Mouse (Mus musculus): ENCODE data around the gene Tmem132d.
A peak's percentile ranks its signal among the peaks of the same experiment; 100 is the strongest.

Tmem132d gene

DNA sequence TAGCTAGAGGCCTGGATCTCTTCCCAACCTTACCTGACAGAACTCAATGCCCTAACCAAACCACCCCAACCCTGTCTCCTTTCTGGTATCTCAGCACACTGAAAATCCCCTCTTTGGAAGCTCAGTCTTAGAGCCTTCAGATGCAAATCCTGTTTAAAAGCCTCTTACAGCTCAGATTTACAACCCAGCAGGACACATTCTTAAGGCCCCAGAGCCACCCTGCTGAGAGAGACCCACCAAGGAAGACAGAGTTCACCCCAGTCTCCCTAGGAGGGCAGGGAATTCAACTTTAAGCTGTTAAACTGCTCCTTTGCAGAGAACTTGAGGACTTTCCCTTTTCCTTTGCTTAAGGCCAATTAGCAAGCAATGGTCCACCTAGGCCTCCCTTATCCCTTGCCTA is 199.8 kb downstream of the Tmem132d start:
- DNase-seq (ENCODE audit: low read depth, low spot score): no peak

DNA sequence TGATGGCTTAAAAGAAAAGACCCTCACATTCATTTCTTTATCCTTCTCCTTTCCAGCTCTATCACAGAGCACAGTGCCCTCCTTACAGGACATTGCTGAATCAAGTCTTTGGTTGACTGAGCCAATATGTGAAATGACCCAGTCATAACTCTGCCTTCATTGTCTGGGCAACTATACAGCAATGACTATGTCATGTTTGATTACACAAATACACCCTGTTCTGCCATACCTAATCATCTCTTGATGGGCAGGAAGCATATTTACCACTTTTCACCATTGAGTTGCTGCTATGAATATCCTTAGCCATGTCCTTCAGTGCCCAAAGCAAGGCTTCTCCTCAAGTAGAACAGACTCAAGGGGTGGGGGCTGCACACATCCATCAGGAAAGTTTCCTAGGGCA is 214.6 kb downstream of the Tmem132d start:
- DNase-seq (ENCODE audit: low read depth, low spot score): no peak

DNA sequence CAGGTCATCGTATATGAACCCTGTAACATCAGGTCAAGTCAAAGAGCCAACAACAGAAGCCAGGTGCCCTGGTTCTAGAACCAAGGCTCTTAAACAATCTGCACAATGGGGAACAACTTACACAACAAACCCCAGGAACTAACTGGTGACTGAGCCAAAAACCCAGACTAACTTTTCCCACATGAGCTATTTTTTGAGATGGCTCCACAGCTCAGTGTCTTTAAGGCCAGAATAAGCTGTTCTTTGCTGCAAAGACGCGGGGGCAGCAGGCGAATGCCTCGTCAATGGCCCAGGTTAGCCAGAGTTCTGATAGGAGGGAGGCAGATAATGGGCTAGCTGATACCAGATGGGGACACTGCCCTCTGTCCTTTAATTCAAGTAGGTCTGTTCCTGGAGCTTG is 221.8 kb downstream of the Tmem132d start:
- DNase-seq (ENCODE audit: low read depth, low spot score): no peak

DNA sequence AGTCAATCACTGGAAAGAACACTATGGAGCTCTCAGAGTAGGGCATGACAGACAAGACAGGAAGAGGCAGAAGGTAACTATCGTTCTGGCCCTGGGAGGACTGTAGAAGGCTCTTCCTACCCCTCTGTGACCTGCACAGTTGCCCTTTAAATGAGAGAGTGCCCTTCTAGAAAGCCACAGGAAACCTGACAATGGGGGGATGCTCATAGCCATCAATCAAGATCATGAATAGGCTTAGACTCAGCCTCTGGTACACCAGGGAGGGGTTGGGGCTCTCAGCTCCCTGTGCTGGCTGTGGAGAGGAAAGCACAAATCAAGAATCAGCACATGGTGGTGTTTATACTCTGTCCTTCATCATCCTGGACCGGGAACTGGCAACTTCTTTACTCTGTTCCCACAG is 227.2 kb downstream of the Tmem132d start:
- peak; percentile 54 for DNase-seq (ENCODE audit: low read depth, low spot score)

DNA sequence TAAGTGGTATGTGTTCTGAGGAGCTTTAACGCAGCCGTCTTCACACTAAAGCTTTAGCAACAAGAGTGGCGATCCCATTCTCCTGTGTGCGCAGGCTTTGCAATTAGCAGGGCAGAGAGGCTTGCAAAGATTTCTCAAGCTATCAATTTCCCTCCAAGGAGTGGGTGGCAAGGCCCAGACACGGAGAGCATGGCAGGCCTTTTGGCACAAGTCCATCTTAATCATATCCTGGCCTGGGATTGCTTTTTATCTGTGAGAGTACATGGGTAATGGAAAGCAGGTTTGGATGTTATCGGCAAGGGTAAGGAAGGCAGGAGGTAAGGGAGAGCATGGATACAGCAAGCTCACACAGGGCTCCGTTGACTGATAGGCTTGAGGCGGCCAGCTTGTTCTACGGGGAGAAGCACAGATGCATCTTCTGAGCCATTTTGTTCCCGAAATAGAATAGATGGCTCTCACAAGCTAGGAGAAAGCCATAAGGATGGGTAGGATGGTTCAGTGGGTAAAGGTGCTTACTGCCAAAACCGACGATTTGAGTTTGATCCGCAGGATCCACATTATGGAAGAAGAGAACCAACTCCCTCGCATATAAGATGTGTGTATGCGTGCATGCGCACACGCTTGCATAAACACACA is 228.1 kb downstream of the Tmem132d start:
- no peak for DNase-seq (ENCODE audit: low read depth, low spot score)

DNA sequence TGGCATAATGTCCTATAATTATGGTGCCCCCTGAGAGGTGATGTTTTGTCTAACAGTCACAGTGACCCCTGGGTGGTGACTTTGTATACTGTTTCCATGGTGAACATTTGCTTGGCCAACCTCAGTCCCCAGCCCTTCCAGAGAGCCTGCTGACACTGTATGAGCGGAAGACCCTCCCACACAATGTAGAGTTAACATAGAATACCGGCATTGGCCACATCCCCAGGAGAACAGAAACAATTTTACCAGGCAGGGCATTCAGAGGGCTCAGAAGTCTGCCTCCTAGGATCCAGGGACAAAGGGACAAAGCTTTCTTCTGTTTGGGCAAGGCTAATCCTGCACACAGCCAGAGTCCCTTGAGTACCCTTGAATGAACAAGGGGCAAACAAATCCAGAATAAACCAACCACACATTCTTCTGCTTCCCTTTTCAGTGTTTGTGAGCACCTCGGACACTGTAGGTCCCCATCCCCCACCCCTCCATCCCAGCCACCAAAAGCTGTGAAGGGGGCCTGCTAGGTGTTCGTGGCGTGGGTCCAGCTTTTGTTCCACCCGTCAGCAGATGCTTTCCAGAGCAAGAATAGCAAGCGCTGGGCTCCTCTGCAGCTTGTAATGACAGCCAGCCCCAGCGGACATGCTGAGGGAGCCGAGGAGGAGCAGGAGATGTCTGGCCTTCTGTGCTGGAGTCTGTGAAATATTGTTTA is 228.8 kb downstream of the Tmem132d start:
- DNase-seq (ENCODE audit: low read depth, low spot score): peak; percentile 15

DNA sequence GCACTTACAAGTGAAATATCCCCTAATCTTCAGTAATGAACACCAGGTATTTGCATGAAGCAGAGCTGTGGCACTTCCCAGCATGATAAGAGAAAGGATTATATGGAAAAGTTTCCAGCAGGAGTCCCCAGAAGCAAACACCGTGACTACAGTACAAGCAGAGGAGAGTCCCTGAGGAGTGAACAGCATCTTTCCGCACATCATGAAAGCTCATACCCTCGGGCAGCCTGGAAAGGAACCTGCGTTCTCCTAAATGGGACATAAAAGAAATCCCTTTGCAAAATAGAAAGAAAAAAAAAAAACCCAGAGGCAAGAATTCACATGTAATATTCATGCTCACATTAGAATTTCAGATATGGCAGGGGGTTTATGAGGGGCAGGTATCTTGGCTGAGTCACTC is 238.8 kb downstream of the Tmem132d start:
- DNase-seq (ENCODE audit: low read depth, low spot score): no peak

DNA sequence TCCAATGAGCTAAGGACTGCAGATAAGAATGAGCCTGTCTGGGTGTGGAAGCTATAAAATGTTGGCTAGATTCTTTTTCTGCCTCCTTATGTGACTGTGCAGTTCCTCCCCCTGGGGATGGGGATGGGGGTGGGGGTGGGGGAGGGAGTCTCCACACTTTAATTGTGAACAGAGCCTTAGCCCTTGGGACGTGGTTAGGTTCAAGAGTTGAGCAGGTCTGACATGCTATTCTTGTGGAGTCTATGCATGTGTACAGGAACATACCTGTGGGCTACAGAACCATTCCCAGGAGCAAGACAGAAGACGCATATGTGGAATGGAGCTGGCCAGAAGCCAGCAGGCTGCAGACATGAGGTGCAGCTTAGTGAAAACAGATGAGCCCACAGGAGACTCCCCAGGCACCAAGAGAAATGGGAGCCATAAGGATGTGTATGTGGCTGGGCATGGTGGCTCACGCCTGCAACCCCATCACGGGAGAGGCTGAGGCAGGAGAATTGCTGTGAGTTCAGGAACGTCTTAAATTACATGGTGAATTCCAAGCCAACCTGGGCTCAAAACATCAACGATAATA is 240.3 kb downstream of the Tmem132d start:
- no peak for DNase-seq (ENCODE audit: low read depth, low spot score)

DNA sequence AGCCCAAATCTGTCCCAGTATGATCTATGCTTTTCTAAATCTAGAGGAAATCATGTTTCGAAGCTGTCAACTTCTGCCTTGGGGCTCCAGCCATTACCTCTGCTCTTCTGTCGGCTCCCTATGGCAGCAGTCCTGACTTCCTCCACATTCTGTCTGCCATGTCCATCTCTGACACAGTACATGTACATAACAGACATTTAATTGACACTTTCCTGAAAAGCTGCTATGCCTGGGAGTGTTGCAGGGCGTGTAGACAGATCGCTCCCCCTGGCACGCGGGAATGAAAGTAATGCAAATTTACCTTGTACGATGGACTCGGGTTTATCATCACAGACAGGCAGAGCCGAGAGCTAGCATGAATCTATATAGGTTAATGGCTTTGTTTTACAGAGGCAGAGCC is 241.2 kb downstream of the Tmem132d start:
- no peak for DNase-seq (ENCODE audit: low read depth, low spot score)

DNA sequence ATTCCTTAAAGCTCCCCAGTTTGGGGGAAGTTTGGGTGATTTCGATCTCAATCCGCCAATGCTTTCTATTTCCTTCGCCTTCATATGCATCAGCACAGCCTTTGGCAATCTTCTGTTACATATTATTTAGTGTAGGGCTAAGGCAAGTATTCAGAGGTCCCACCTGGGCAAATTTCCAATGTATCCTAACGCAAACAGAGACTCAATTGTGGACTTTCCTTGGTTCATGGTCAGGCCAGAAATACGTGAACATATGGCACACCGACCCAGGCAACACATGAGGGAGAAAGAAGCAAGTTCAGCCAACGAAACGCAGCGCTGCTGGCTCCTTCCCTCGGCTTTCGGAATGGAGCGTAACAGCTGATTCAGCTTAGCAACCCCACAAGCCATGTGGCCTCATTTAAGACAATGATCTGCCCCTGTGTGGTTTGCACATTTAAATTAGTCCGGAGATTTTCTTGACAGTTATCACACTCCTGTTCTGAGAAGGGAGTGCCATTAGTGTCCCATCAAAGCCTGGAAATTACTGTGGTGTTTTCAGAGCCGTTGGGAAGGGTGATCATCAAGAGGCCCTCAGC is 242.5 kb downstream of the Tmem132d start:
- no peak for DNase-seq (ENCODE audit: low read depth, low spot score)

DNA sequence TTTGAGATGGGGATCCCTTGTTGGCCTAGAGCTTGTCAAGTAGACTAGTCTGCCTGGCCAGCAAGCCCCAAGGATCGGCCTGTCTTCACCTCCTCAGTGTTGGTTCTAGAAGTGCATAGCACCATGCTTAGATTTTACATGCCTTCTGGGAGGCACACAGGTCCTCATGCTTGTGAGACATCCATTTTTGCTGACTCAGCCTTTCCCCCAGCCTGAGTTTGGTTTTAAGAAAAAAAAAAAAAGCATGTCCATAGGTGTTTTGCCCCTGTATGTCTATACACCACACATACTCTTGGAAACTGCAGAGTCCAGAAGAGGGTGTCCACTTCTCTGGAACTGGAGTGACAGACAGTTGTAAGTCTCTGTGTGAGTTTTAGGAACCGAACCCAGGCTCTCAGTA is 256.6 kb downstream of the Tmem132d start:
- no peak for DNase-seq (ENCODE audit: low read depth, low spot score)

DNA sequence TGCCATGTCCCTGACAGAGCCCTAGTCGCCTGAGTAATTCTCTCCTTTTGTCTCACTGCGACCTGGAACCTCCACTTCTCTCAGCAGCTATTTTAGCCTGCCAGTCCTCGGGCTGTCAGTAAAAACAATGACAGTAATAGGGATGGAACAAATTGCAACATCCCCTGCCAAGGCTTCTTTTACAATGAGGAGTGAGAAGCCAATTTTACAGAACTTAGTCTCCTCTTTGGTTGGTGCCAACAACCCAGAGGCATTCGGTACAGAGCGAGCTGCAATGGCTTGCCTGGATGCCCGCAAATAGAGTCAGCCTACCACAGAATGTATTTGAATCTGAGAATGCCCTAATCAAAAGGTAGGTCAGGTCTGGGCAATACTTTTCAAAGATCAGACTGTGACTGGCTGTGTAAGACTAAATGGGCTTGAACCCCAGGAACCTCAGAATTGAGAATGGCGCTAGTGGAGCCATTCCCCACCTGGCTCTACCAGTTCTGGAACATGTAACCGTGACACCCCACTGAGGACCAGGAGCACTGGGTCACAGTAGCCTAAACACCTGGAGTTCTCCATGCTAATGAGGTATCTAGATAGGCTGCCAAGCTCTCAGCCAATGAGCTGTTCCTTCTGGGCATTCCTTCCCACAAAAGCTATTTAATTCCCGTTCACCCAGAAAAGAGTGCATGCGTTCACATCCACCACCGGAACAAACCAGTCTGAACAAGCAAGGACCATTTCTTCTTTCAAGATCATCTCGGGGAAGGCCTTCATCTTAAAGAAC is 273.8 kb downstream of the Tmem132d start:
- no peak for DNase-seq (ENCODE audit: low read depth, low spot score)

DNA sequence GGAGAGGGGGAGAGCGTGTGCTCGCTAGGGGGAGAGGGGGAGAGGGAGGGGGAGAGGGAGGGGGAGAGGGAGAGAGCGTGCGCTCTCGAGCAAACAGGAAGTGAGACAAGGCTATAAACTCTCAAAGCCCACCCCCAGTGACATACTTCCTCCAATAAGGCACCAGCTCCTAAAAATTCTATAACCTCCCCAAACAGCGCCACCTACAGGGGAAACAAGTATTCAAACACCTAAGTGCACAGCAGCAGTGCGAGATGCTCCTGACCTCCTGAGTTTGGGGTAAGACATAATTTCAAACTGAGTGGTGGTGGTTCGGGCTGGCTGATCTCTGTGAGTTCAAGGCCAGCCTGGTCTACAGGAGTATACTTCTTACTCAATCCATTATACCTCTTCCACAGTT is 281.4 kb downstream of the Tmem132d start:
- no peak for DNase-seq (ENCODE audit: low read depth, low spot score)

DNA sequence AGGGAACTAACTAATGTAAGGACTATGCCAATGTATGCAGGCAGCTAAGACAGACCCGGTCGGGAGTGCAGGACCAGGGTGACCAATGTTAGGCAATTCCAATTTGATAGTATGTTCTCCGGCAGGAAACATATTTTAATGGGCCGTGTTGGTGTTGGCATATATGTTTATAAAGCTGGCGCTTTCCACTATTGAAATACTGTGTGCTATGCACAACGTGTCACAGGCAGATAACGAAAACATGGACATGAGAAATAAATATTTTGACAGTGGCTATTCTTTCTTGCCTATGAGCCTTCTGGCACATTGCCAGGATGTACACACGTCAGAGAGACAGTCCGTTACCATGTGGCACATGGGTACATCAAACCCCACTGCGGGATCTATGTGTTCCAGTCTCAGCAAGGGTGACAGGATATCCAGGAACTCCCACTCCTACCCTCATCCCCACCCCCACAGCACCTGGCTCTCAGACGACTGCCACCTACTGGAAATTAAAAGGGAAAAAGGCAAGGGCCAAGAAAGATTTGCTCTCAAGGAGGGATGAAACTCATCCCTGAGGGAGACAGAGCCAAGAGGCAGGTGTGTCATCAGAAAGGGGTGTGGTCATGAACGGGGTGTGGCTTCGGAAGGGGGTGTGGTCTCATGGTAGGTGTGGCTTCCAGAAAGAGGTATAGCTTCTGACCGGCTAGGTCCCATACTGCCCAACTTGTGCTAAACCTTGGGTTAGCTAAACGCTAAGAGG is 285.8 kb downstream of the Tmem132d start:
- DNase-seq (ENCODE audit: low read depth, low spot score): peak; percentile 3

DNA sequence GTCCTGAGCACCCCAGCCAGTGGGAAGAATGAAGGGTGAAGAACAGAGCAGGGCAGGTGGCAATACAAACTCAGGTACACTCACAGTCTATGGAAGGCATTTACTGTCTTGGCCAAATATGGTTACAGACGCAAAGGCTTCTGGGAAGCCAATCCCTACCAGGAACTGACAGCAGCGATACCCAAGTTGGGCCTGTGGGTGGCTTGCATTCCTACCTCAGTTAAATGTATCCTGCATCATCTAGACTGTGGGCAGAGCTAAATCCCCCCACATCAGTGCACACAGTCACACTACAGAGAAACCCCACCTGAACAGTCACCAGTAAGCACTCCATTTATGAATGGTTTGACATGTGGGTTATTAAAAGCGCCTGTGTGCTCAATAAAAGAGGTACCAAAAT is 288.1 kb downstream of the Tmem132d start:
- no peak for DNase-seq (ENCODE audit: low read depth, low spot score)

DNA sequence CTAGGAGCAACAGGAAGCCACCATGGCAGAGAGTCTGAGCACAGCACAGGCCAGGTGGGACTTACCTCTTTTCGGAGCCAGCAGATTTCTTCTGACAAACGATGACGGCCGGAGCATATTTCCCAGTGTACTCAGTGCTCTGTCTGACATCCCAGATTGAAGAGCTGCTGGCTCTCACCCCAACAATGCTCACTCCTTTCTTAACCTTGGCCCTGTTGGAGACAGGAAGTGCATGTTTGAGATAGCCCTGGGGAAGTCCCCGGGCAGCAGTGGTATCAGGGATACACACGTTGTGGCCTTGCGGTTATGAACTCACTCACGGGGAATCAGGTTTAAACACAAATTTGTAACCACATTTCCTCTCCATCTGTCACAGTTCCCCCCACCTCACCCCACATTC is 296.1 kb downstream of the Tmem132d start:
- no peak for DNase-seq (ENCODE audit: low read depth, low spot score)

DNA sequence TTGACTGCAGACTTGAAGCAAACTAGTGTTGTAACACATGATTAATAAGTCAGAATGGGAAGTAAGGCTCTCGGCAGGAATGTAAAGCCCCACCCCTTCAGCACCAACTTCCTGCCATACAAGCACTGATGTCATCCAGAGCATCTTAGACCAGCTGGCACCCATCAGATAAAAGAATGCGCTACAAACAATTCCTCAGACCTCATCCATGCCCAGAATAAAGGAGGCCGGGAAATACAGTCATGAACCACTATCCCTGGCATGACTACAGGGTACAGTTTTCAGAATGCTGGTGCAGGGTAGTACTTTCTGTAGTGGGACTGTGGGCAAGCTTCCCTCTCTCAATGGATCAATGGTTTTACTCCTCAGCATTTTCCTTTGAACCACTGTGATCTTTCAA is 310.2 kb downstream of the Tmem132d start:
- DNase-seq (ENCODE audit: low read depth, low spot score): peak; percentile 11

DNA sequence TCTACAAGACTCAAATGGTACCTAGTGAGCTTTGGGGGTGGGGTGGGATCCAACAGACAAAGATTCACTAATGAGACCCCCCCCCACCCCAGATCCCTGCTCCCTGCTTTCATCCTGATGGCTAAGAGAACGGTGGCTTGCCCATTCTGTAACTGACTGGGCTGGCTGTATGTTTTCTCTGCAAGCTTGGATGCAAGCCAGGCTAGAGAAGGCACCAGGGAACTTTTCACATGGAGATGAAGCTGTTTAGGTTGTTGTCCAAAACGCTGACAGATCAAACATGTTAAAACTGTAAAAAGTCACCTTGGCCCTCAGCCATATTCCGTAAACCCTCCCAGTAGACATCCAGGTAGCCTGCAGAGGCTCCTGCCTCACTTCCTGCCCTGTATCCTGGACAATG is 313.7 kb downstream of the Tmem132d start:
- no peak for DNase-seq (ENCODE audit: low read depth, low spot score)

DNA sequence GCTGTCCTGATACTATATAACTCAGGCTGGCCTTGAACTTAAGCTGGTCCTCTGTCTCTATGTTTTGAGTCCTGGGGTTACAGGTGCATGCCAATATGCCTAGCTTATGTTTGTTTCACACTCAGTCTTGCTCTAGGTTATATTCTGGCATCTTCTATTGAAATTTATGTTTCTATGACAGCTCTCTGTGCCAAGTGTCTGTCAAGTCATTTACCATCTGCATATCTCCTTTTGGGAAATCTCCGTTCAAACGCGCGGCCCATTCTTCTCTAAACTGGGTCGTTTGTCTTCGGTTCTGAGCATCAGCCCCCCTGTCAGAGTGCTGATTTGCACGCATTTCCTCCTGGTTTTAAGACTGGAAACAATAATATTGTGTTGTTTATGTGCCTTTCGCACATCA is 319.8 kb downstream of the Tmem132d start:
- DNase-seq (ENCODE audit: low read depth, low spot score): no peak

DNA sequence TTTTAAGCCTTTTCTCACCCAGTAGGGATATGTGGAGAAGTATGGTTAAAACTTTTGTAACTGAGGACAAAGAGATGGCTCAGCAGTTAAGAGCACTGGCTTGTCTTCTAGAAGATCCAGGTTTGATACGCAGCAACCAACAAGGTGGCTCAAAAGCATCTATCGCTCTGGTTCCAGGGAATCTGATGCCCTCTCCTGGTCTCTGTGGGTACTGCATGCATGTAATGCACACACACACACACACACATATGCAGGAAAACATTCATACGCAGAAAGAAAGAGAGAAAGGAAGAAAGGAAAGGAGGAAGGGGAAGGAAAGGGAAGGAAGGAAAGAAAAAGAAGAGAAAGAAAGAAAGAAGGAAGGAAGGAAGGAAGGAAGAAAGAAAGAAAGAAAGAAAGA is 320.4 kb downstream of the Tmem132d start:
- no peak for DNase-seq (ENCODE audit: low read depth, low spot score)

DNA sequence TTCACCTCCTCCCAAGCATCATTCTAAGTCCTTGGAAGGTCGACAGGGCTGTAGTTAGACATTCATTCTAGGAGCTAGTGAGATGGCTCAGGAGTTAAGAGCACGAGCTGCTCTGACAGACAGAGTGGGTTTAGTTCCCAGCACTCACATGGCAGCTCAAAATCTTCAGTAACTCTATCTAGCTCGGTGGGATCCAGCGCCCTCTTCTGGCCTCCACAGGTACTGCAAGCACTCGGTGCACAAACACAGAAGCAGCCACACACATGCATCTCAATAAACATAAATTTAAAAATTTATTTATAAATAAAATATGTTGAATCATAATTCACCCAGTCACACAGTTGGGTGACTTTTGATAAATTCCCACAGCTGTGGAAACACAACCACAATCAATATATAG is 321.2 kb downstream of the Tmem132d start:
- DNase-seq (ENCODE audit: low read depth, low spot score): no peak

DNA sequence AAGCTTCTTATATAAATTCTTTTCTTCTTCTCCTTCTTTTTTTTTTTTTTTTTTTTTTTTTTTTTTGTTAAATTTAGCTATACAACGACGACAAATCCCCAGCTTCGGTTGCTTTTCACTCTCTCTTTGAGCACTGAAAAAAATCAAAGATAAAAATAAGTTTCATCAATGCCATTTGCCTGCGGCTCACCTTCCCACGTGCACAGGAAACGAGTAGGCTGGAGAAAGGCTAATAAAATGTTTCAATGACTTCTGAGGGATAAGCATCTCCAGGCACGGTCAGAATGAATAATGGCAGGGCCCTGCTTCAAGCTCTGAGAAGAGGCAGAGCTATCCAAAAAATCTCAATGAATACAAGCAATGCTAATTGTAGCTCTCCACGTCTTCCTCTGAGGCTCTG is 330.3 kb downstream of the Tmem132d start:
- DNase-seq (ENCODE audit: low read depth, low spot score): no peak

All from mesoderm, embryonic 11.5 days (tissue).